Mouse (Mus musculus) c-Kit-positive CD71-positive TER-119-negative erythroid progenitor cells, embryonic 14.5 days (primary cell): ENCODE results near the gene Plxdc2.
"Not testable (repeated sequence)": the region's sequence is repeated elsewhere in the genome, so short reads cannot be mapped to it uniquely, and the experiment has no call there.

ENCODE experiments used
- DNase-seq: peaks from one replicate; pipeline ENCODE4 v3.0.0-alpha.2; 2013; ENCODE audit warnings: low read depth

The Plxdc2 gene

GRCm38 (mm10) chr2:16749302-16749909 is 393.3 kb downstream of the Plxdc2 start:
- no peak for DNase-seq

GRCm38 (mm10) chr2:16757158-16757557 is 401.1 kb downstream of the Plxdc2 start:
- DNase-seq: no peak

GRCm38 (mm10) chr2:16759766-16760165 is 403.7 kb downstream of the Plxdc2 start:
- no peak for DNase-seq

GRCm38 (mm10) chr2:16769149-16769548 is 413.0 kb downstream of the Plxdc2 start:
- DNase-seq: not testable (repeated sequence)

GRCm38 (mm10) chr2:16773398-16774113 is 417.5 kb downstream of the Plxdc2 start:
- DNase-seq: no peak

GRCm38 (mm10) chr2:16774114-16774433 is 418.0 kb downstream of the Plxdc2 start:
- DNase-seq: no peak

- DNase-seq: no peak
Measured at GRCm38 (mm10) chr2:16795283-16795682, 439.2 kb downstream of the Plxdc2 start.
